Comparison of ENCODE assay signal across 13 mouse cellular contexts in the genomic region with DNA sequence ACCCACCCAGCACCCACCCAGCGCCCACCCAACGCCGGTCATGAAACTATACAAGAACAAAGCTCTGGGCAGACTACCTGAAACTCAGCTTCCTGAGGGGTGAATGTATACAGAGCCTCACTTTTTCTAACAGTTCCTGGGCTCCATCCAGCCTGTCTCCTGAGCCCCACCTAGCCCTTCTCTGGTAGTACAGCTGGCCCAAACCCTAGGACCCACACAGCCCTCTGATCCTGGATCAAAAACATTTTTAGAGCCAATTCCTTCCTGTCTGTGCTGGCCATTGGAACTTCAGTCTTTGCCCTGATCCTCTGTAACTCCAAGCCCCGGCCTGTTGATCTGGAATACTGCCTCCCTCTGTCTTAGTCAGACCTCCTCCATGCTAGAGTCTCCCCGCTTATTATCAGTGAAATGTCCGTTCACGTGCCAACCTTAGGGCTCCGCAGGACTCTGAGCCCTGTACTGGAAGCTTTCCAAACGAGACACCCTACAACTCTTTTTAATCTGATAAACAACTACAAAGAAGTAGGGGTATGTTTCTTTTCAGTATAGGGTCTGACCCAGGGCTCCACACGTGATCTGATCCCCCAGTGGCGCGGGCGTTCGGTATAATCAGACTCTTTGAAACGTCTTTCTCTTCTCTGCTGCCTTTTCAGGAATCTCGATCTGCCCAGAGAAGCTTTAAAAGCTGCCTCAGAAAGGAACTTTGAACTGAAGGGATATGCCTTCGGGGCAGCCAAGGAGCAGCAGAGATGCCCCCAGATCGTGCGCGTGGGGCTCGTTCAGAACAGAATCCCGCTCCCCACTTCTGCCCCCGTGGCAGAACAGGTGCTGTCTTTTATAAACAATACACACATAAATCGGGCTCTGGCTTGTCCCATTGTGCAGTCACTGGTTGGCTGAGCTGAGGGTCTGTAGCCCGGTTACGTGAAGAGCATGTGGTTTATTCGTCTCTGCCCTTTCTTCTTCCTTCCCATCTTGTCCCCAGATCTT. TPM values are rescaled to one million over a fixed set of nuclear protein-coding genes. Genes with fewer than 3 reads are reported as not detected.
DNase-seq lines count a peak whose midpoint lies in the region; ATAC-seq lines count a peak whose summit lies in the region.
"Had no signal": no experiment of that assay in that cellular context is flagged by ENCODE, and none has a peak within 500 bp of the region (broad histone marks: within the 10 kb centered on the region; RNA-seq: fewer than 3 reads in every experiment).

No protein-coding gene starts in this region.

- DNase-seq in heart, adult 11 months, result no peak
- DNase-seq in kidney, adult 9 months, result peak; percentile 86
- peak; percentile 85 for DNase-seq in midbrain, embryonic 11.5 days (ENCODE audit: low spot score, missing footprints)
- no peak for DNase-seq in cerebellum, adult 11-12 months
- DNase-seq in adrenal gland, postnatal 14 days, result no peak
- DNase-seq: cerebellum, postnatal 10 days; lung, postnatal 10 days; right cerebral cortex, postnatal 25 days; thymus, adult 18-20 months had no signal

- no peak overlapping the region for H3K9ac ChIP-seq in heart, embryonic 14.5 days (ENCODE audit: low read length)
- no peak overlapping the region for H3K9ac ChIP-seq in forebrain, embryonic 12.5 days
- H3K9ac ChIP-seq in midbrain, embryonic 11.5 days (ENCODE audit: low read length), result no peak overlapping the region

- no peak overlapping the region for H3K4me3 ChIP-seq in heart, embryonic 14.5 days (ENCODE audit: control insufficient read depth in 1 of 2, insufficient read depth in 1 of 2, low read depth in 1 of 2, low read length in 2 of 2)
- no peak overlapping the region for H3K4me3 ChIP-seq in forebrain, embryonic 12.5 days (replicated peaks)
- no peak overlapping the region for H3K4me3 ChIP-seq in midbrain, embryonic 11.5 days (ENCODE audit: low read depth, low read length)

- no peaks in the 10 kb centered on the region for H3K9me3 ChIP-seq in heart, embryonic 14.5 days (ENCODE audit: control insufficient read depth, low read length)
- H3K9me3 ChIP-seq in forebrain, embryonic 12.5 days, result no peaks in the 10 kb centered on the region
- no peaks in the 10 kb centered on the region for H3K9me3 ChIP-seq in midbrain, embryonic 11.5 days (ENCODE audit: control insufficient read depth, low read length)

- H3K36me3 ChIP-seq in heart, embryonic 14.5 days (ENCODE audit: control insufficient read depth, insufficient read depth, low read length), result no peaks in the 10 kb centered on the region
- no peaks in the 10 kb centered on the region for H3K36me3 ChIP-seq in forebrain, embryonic 12.5 days (replicated peaks)
- no peaks in the 10 kb centered on the region for H3K36me3 ChIP-seq in midbrain, embryonic 11.5 days (ENCODE audit: control insufficient read depth, insufficient read depth, low read length)

- H3K27me3 ChIP-seq in heart, embryonic 14.5 days (ENCODE audit: control insufficient read depth, insufficient read depth, low read length), result no peaks in the 10 kb centered on the region
- no peaks in the 10 kb centered on the region for H3K27me3 ChIP-seq in forebrain, embryonic 12.5 days
- H3K27me3 ChIP-seq in midbrain, embryonic 11.5 days (ENCODE audit: control insufficient read depth, insufficient read depth, low read length), result no peaks in the 10 kb centered on the region

- 62% methylated on average over 27 of the region's 27 CpGs for WGBS in heart, embryonic 14.5 days
- 56% methylated on average over 27 of the region's 27 CpGs for WGBS in forebrain, embryonic 12.5 days
- 57% methylated on average over 27 of the region's 27 CpGs for WGBS in midbrain, embryonic 11.5 days

- ATAC-seq in heart, embryonic 14.5 days (ENCODE audit: insufficient number of reproducible peaks, insufficient read depth, low FRiP score, low read depth), result no peak
- no peak for ATAC-seq in forebrain, embryonic 12.5 days (ENCODE audit: low FRiP score)
- ATAC-seq in midbrain, embryonic 11.5 days (ENCODE audit: low FRiP score), result no peak
- no peak for ATAC-seq in megakaryocyte progenitor cell, adult 5-6 weeks (replicated peaks; ENCODE audit: poor library complexity)

- H3K4me2 ChIP-seq in heart, embryonic 14.5 days (ENCODE audit: low read length), result 0 out of 2 replicates have a peak overlapping the region, but pooled peaks have one; percentile 1
- peak overlapping the region; percentile 21 for H3K4me2 ChIP-seq in forebrain, embryonic 12.5 days
- peak overlapping the region; percentile 4; the same call in 1 of the 2 replicates for H3K4me2 ChIP-seq in midbrain, embryonic 11.5 days

- no peak overlapping the region for H3K27ac ChIP-seq in heart, embryonic 14.5 days (replicated peaks in 1 of 2; ENCODE audit: control insufficient read depth in 1 of 2, insufficient read depth in 1 of 2, low read depth in 2 of 2, low read length in 2 of 2)
- no peak overlapping the region for H3K27ac ChIP-seq in forebrain, embryonic 12.5 days
- H3K27ac ChIP-seq in midbrain, embryonic 11.5 days (ENCODE audit: low read depth, low read length), result no peak overlapping the region

- peaks cover 9% of the 10 kb centered on the region in 2 experiments; a peak in 3 of 4 replicates for H3K4me1 ChIP-seq in heart, embryonic 14.5 days (ENCODE audit: control insufficient read depth in 2 of 2, insufficient read depth in 2 of 2, low read length in 2 of 2)
- H3K4me1 ChIP-seq in forebrain, embryonic 12.5 days, result peaks cover 21% of the 10 kb centered on the region
- H3K4me1 ChIP-seq in midbrain, embryonic 11.5 days (ENCODE audit: control insufficient read depth, insufficient read depth, low read length), result peaks cover 12% of the 10 kb centered on the region

RNA-seq across cellular contexts. Expression of a gene that starts 11.5 kb away (rescaled TPM):
- polyA plus RNA-seq in heart, embryonic 14.5 days (2014; fragmentation: Nextera tagmentation; extraction: Ambion mirVana), result 0.65 and 0.75 TPM in 2 replicates
- not detected in 2 replicates for polyA plus RNA-seq in forebrain, embryonic 12.5 days (2016; fragmentation: Nextera tagmentation; extraction: Ambion mirVana)
- polyA plus RNA-seq in midbrain, embryonic 11.5 days (2014; fragmentation: Nextera tagmentation; extraction: Ambion mirVana), result not detected in 2 replicates
- 0.07 and 0.68 TPM in 2 replicates for total RNA-seq in megakaryocyte progenitor cell, adult 5-6 weeks (2015)
- 0.24 and 0.33 TPM in 2 replicates for total RNA-seq in megakaryocyte progenitor cell, adult 5-6 weeks (2017)
- total RNA-seq in adrenal gland, postnatal 14 days (2021), result 2.4 and 24.2 TPM in 2 replicates
- polyA plus RNA-seq: neural tube, embryonic 11.5 days had no signal

Comparison
In these comparisons a context has a peak if more than half of its experiments do, and no peak if none do; other contexts are left out.
1. DNase-seq: peak in kidney, adult 9 months (single experiment) and midbrain, embryonic 11.5 days (single experiment); none in heart, adult 11 months (single experiment), cerebellum, adult 11-12 months (single experiment) and adrenal gland, postnatal 14 days (single experiment).
2. Peak in every context shown above with its lines, with median percentiles within 50 percentile points of each other: H3K4me2 ChIP-seq.